Mouse (Mus musculus) forebrain, embryonic 15.5 days (tissue): Measurements from ENCODE around the gene Adsl. TPM values are rescaled to one million over a fixed set of nuclear protein-coding genes. Genes with fewer than 3 reads are reported as not detected.
"Not testable (repeated sequence)": the region's sequence is repeated elsewhere in the genome, so short reads cannot be mapped to it uniquely, and the experiment has no call there.

Source experiments
- ATAC-seq: fragments of 200-750 bp; cut with Nextera tagmentation; replicated peaks from 2 replicates; pipeline ENCODE4 v1.8.0; 2017; ENCODE audit warnings: mild to moderate bottlenecking, moderate TSS enrichment, moderate library complexity
- H3K27ac ChIP-seq: fragments of 300-500 bp; sonication (generic); replicated peaks from 2 replicates; pipeline ENCODE4 v1.5.1; 2015; ENCODE audit warnings: mild to moderate bottlenecking, inconsistent platforms
- H3K27me3 ChIP-seq: fragments of 300-500 bp; sonication (generic); 2 replicates; pipeline ENCODE4 v1.6.1; 2015; ENCODE audit warnings: inconsistent platforms
- H3K36me3 ChIP-seq: fragments of 300-500 bp; sonication (generic); 2 replicates; pipeline ENCODE4 v1.6.1; 2015; ENCODE audit warnings: mild to moderate bottlenecking, inconsistent platforms
- H3K4me1 ChIP-seq: fragments of 300-500 bp; sonication (generic); 2 replicates; pipeline ENCODE4 v1.6.1; 2015; ENCODE audit warnings: inconsistent platforms
- H3K4me2 ChIP-seq: fragments of 300-500 bp; sonication (generic); replicated peaks from 2 replicates; pipeline ENCODE4 v1.6.1; 2015; ENCODE audit warnings: mild to moderate bottlenecking, inconsistent platforms
- H3K4me3 ChIP-seq: fragments of 300-500 bp; sonication (generic); 2 replicates; pipeline ENCODE4 v1.5.1; 2015; ENCODE audit warnings: mild to moderate bottlenecking, inconsistent platforms
- H3K9ac ChIP-seq: fragments of 300-500 bp; sonication (generic); replicated peaks from 2 replicates; pipeline ENCODE4 v1.6.1; 2015; ENCODE audit warnings: mild to moderate bottlenecking, inconsistent platforms
- H3K9me3 ChIP-seq: fragments of 300-500 bp; sonication (generic); 2 replicates; pipeline ENCODE4 v1.6.1; 2016; ENCODE audit warnings: inconsistent platforms
- WGBS: fragments of 180-500 bp; shearing (Covaris S2); methylation state at CpG from one replicate; pipeline ENCODE4 v1.1.7; 2015; ENCODE audit warnings: mixed read lengths; 5-methylcytosine and 5-hydroxymethylcytosine counted together
- polyA plus RNA-seq: library from polyadenylated mRNA; unstranded; fragments of >200 nt; fragmentation: Nextera tagmentation; extraction: Ambion mirVana; gene quantifications from 2 replicates; pipeline ENCODE4 v1.2.1, GENCODE M21; 2015

Gene Adsl
- polyA plus RNA-seq, 1 experiment from 2014 or later: 99.2 TPM

GRCm38 (mm10) chr15:80924211-80924610, 24.1 kb upstream of the Adsl start:
- Histone ChIP-seq H3K4me2 (no peak overlapping the region), H3K36me3 (peaks cover 73% of the 10 kb centered on the region)
- WGBS: 97% methylated on average over 2 of the region's 2 CpGs

GRCm38 (mm10) chr15:80928811-80929355, 19.4 kb upstream of the Adsl start:
- H3K36me3 ChIP-seq: peaks cover 57% of the 10 kb centered on the region
- WGBS: 79% methylated on average over 20 of the region's 20 CpGs
- no peak for ATAC-seq

More at GRCm38 (mm10) chr15:80924211-80924610, 24.1 kb upstream of the Adsl start:
- Histone ChIP-seq H3K27ac (no peak overlapping the region), H3K9ac (no peak overlapping the region), H3K4me1 (no peaks in the 10 kb centered on the region), H3K27me3 (no peaks in the 10 kb centered on the region), H3K4me3 (no peak overlapping the region), H3K9me3 (no peaks in the 10 kb centered on the region)
- no peak for ATAC-seq

GRCm38 (mm10) chr15:80930048-80930571, 18.2 kb upstream of the Adsl start:
- H3K4me1 ChIP-seq: no peaks in the 10 kb centered on the region
- WGBS: 26% methylated on average over 14 of the region's 16 CpGs
- no peak for ATAC-seq
- H3K9me3 ChIP-seq: no peaks in the 10 kb centered on the region
- H3K27me3 ChIP-seq: no peaks in the 10 kb centered on the region
- no peak overlapping the region for H3K27ac ChIP-seq
- no peak overlapping the region for H3K9ac ChIP-seq
- no peak overlapping the region for H3K4me2 ChIP-seq
- no peak overlapping the region for H3K4me3 ChIP-seq
- H3K36me3 ChIP-seq: peaks cover 49% of the 10 kb centered on the region

More at GRCm38 (mm10) chr15:80928811-80929355, 19.4 kb upstream of the Adsl start:
- Histone ChIP-seq H3K9ac (no peak overlapping the region), H3K27me3 (no peaks in the 10 kb centered on the region), H3K4me1 (no peaks in the 10 kb centered on the region), H3K4me2 (no peak overlapping the region), H3K4me3 (no peak overlapping the region), H3K27ac (no peak overlapping the region), H3K9me3 (no peaks in the 10 kb centered on the region)

GRCm38 (mm10) chr15:80930676-80931320, 17.5 kb upstream of the Adsl start:
- ATAC-seq, H3K4me2 ChIP-seq: not testable (repeated sequence)

GRCm38 (mm10) chr15:80931345-80931960, 16.8 kb upstream of the Adsl start:
- WGBS: 88% methylated on average over 9 of the region's 9 CpGs
- Histone ChIP-seq H3K4me1 (no peaks in the 10 kb centered on the region), H3K4me3 (no peak overlapping the region), H3K9me3 (no peaks in the 10 kb centered on the region), H3K27me3 (no peaks in the 10 kb centered on the region), H3K27ac (no peak overlapping the region), H3K4me2 (no peak overlapping the region), H3K9ac (no peak overlapping the region), H3K36me3 (peaks cover 42% of the 10 kb centered on the region)
- ATAC-seq: no peak

More at GRCm38 (mm10) chr15:80930676-80931320, 17.5 kb upstream of the Adsl start:
- H3K9ac ChIP-seq, H3K4me1 ChIP-seq, H3K27ac ChIP-seq, H3K9me3 ChIP-seq, H3K4me3 ChIP-seq, H3K27me3 ChIP-seq: not testable (repeated sequence)
- WGBS: 85% methylated on average over 23 of the region's 23 CpGs
- peaks cover 45% of the 10 kb centered on the region for H3K36me3 ChIP-seq

- Histone ChIP-seq H3K4me1 (no peaks in the 10 kb centered on the region), H3K4me3 (no peak overlapping the region), H3K27me3 (no peaks in the 10 kb centered on the region), H3K36me3 (peaks cover 18% of the 10 kb centered on the region), H3K9me3 (no peaks in the 10 kb centered on the region), H3K27ac (no peak overlapping the region), H3K4me2 (no peak overlapping the region), H3K9ac (no peak overlapping the region)
- no peak for ATAC-seq
- WGBS: 95% methylated on average over 5 of the region's 5 CpGs
These were observed 13.4 kb upstream of the Adsl start for GRCm38 (mm10) chr15:80934841-80935240.

- peaks cover 18% of the 10 kb centered on the region for H3K36me3 ChIP-seq
- H3K9ac ChIP-seq: no peak overlapping the region
- no peaks in the 10 kb centered on the region for H3K27me3 ChIP-seq
- no peaks in the 10 kb centered on the region for H3K9me3 ChIP-seq
- H3K4me1 ChIP-seq: no peaks in the 10 kb centered on the region
- no peak overlapping the region for H3K27ac ChIP-seq
- no peak overlapping the region for H3K4me3 ChIP-seq
- no peak for ATAC-seq
- H3K4me2 ChIP-seq: no peak overlapping the region
- 72% methylated on average over 3 of the region's 3 CpGs for WGBS
These were observed 11.6 kb upstream of the Adsl start for GRCm38 (mm10) chr15:80936686-80937085.

GRCm38 (mm10) chr15:80938615-80939014, 9.7 kb upstream of the Adsl start:
- Histone ChIP-seq H3K4me3 (no peak overlapping the region), H3K4me2 (no peak overlapping the region), H3K9me3 (no peaks in the 10 kb centered on the region), H3K9ac (no peak overlapping the region), H3K4me1 (no peaks in the 10 kb centered on the region), H3K36me3 (peaks cover 12% of the 10 kb centered on the region; the same call in 1 of the 2 replicates), H3K27me3 (no peaks in the 10 kb centered on the region), H3K27ac (no peak overlapping the region)
- 83% methylated on average over 4 of the region's 4 CpGs for WGBS
- no peak for ATAC-seq

GRCm38 (mm10) chr15:80939401-80939800, 8.9 kb upstream of the Adsl start:
- peaks cover 6% of the 10 kb centered on the region; the same call in 1 of the 2 replicates for H3K36me3 ChIP-seq
- ATAC-seq: no peak
- WGBS: 86% methylated on average over 5 of the region's 5 CpGs
- H3K9ac ChIP-seq: no peak overlapping the region
- H3K27me3 ChIP-seq: no peaks in the 10 kb centered on the region
- H3K4me1 ChIP-seq: no peaks in the 10 kb centered on the region
- no peaks in the 10 kb centered on the region for H3K9me3 ChIP-seq
- no peak overlapping the region for H3K4me3 ChIP-seq
- no peak overlapping the region for H3K4me2 ChIP-seq
- no peak overlapping the region for H3K27ac ChIP-seq

GRCm38 (mm10) chr15:80941468-80942040, 6.7 kb upstream of the Adsl start:
- 76% methylated on average over 6 of the region's 6 CpGs for WGBS
- Histone ChIP-seq H3K27me3 (no peaks in the 10 kb centered on the region), H3K4me2 (no peak overlapping the region), H3K4me1 (no peaks in the 10 kb centered on the region), H3K36me3 (0 out of 2 replicates have a peak, but pooled peaks cover 2% of the 10 kb centered on the region), H3K27ac (no peak overlapping the region), H3K9ac (no peak overlapping the region), H3K9me3 (no peaks in the 10 kb centered on the region), H3K4me3 (no peak overlapping the region)
- no peak for ATAC-seq

- no peak overlapping the region for H3K4me3 ChIP-seq
- 59% methylated on average over 3 of the region's 3 CpGs for WGBS
- H3K4me1 ChIP-seq: peaks cover 18% of the 10 kb centered on the region
- H3K9ac ChIP-seq: no peak overlapping the region
- H3K9me3 ChIP-seq: no peaks in the 10 kb centered on the region
- H3K27me3 ChIP-seq: no peaks in the 10 kb centered on the region
- no peak overlapping the region for H3K27ac ChIP-seq
- no peak for ATAC-seq
- H3K36me3 ChIP-seq: 0 out of 2 replicates have a peak, but pooled peaks cover 2% of the 10 kb centered on the region
- no peak overlapping the region for H3K4me2 ChIP-seq
These were observed 2.4 kb upstream of the Adsl start for GRCm38 (mm10) chr15:80945851-80946250.

GRCm38 (mm10) chr15:80949431-80949830, 1.1 kb downstream of the Adsl start:
- Histone ChIP-seq H3K9ac (peak overlapping the region; percentile 67; the same call in 1 of the 2 replicates), H3K4me3 (peak overlapping the region; percentile 71), H3K27ac (no peak overlapping the region), H3K36me3 (peaks cover 19% of the 10 kb centered on the region), H3K9me3 (no peaks in the 10 kb centered on the region), H3K4me1 (peaks cover 18% of the 10 kb centered on the region), H3K27me3 (no peaks in the 10 kb centered on the region), H3K4me2 (peak overlapping the region; percentile 64)
- WGBS: 55% methylated on average over 4 of the region's 4 CpGs
- ATAC-seq: no peak
